Mouse (Mus musculus) effector memory CD4-positive, alpha-beta T cell, adult 7 months (primary cell): ENCODE measurements around the gene Ooep. TPM values are rescaled to one million over a fixed set of nuclear protein-coding genes. Genes with fewer than 3 reads are reported as not detected.

Source experiments
- polyA plus RNA-seq: library from polyadenylated mRNA; unstranded; fragments of 100-300 nt; shearing (Covaris generic); gene quantifications from one replicate; pipeline ENCODE4 v1.2.1, GENCODE M21; 2017

Gene Ooep
- not detected for polyA plus RNA-seq

DNA sequence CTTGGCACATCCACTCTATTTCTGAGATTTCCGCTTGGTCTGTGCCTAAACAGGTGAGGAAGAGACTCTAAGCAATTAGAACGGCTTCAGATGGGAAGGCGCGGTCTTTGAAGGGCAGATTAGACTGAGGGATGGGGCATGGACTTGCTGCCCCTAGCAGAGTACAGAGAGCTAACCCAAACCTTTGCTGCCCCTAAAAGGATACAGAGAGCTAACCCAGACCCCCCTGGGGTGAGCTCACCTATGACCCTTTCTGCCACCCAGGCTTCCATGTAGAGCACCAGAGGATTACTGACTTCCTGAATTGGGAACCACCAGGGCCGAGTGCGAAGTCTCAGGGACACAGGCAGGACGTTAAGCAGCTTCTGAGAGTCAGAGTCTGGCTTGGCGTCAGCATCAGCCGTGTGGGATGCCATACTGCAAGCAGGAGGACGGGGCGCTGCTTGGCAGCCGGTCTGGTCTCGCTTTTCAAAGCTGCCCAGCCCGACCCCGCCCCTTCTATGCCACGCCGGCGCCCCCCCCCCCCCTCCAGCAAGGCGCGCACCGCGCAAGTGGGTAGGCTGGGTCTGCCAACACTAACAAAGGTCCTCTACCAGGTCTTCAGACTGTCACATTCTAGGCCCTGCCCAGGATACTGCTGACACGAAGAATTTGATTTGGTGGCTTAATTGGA is at the start of gene Ooep:
Gene Ooep (minus strand): TSS at position 613 of the 673 bp plus-strand sequence.

DNA sequence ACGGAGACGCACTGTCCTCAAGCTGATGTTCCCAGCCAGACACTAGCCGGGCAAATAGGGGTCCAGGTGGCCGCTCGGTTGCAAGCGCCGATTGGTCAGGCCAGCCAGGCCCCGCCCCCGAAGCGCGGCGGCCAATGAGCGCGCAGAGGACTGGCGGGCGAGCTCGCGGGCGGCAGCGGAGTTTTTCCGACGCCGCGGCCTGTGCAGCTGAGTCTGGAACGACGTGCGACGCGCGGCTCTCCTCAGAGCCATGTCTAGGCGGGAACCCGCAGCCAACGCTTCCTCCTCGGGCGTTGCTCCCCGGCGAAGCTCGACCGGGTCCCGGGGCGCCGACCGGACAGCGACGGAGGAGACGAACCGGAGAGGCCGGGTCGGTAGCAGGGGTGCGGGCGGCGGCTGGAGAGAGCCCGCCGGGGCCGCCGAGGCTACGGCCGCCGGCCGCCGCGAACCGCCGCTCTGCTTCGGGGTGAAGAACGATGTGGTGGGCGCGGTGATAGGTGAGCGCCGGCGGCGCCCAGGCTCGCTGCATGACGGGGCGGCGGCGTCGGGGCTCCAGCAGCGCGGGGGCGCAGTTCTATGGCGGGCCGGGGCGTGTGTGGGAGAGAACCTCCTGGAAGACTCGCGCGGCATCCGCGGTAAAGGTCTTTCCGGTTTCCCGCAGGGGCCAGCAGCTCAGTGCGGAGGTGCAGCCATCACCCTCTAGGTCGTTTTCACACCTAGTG is 17.3 kb upstream of the Ooep start, which contains the start of gene Ddx43:
Gene Ddx43 (plus strand): TSS at position 148 of the 722 bp plus-strand sequence.

GRCm38 (mm10) chr9:78367959-78368358 is 10.6 kb downstream of the Ooep start, which contains the start of gene Dppa5a:
Dppa5a (minus strand) TSS chr9:78368177.

DNA sequence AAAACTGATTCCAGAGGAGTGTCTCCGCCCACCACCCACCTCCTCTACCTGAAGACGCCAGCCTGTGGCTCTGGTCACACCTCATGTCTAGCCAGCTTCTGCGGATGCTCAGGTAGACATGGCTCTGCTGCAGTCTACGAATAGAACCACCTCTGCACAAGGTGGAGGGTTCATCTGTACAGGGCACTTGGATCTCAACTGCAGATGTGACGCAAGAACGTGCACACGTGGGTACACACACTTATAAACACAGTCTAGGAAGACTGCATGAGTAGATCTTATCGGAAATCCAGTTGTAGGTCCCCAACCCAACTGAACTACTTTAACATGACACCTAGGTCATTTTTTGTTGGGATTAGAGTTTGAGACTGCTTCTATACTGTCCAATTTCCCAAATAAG is 22.9 kb downstream of the Ooep start, which contains the start of gene Gsta2:
Gene Gsta2 (minus strand): TSS at position 178 of the 400 bp plus-strand sequence.

GRCm38 (mm10) chr9:78327289-78327688 is 51.2 kb downstream of the Ooep start, which contains the start of gene Omt2b:
Omt2b (plus strand) TSS chr9:78327589.

Other genes starting within 250 kb of the Ooep start
- 2.4 TPM for gene Gsta4, start 196.0 kb downstream of the Ooep start, polyA plus RNA-seq
- gene Gsta1, start 148.1 kb downstream of the Ooep start, polyA plus RNA-seq = not detected
- gene Gm3776, start 121.6 kb downstream of the Ooep start, polyA plus RNA-seq = not detected
- not detected for gene Gm10639, start 88.8 kb downstream of the Ooep start, polyA plus RNA-seq
- gene Omt2a, start 63.9 kb downstream of the Ooep start, polyA plus RNA-seq = not detected
- not detected for gene Omt2b, start 51.1 kb downstream of the Ooep start, polyA plus RNA-seq
- not detected for gene Gsta2, start 22.9 kb downstream of the Ooep start, polyA plus RNA-seq
- not detected for gene Dppa5a, start 10.5 kb downstream of the Ooep start, polyA plus RNA-seq
- 6.7 TPM for gene Ddx43, start 17.1 kb upstream of the Ooep start, polyA plus RNA-seq
- gene Cgas, start 64.5 kb upstream of the Ooep start, polyA plus RNA-seq = 2.5 TPM
- gene Mto1, start 69.5 kb upstream of the Ooep start, polyA plus RNA-seq = 17.3 TPM
- 1.2 TPM for gene Gm17324, start 70.1 kb upstream of the Ooep start, polyA plus RNA-seq
- gene Eef1a1, start 110.4 kb upstream of the Ooep start, polyA plus RNA-seq = 4,652 TPM
- 5.5 TPM for gene Slc17a5, start 209.3 kb upstream of the Ooep start, polyA plus RNA-seq
- 0.24 TPM for gene Cd109, start 236.8 kb upstream of the Ooep start, polyA plus RNA-seq